Mouse (Mus musculus): ENCODE measurements around the gene Astn1. TPM values are rescaled to one million over a fixed set of nuclear protein-coding genes. Genes with fewer than 3 reads are reported as not detected.

Gene Astn1
- total and polyA plus RNA-seq, 3 experiments: not detected

DNA sequence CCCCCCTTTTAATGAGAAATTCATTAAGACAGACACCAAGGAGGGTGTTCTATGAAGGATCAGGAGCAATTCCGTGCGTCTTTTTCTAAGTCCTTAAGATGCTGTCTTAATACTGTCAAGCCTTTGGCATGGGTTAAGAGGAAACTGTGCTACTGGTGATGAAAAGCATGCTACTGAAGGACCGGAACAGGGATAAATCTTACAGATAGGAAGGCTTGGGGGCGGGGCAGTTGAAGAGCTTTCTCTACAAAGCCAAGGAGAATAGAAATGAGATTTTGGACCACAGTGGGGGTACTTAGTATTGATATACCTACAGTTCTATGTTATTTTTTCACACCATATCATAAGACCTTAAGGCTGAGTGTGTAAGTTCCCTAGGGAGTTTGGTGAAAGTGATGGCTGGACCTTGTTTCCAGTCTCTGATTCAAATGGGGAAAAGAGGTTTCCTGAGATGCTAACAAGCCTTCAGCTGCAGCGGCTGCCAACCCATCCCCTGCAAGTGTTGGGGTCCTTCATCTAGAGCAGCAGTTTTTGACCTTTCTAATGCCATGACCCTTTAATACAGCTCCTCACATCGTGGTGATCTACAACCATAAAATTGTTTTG lies 378.2 kb downstream of the Astn1 start:
- no peaks in the 10 kb centered on the region for H3K9me3 ChIP-seq (replicated peaks; ENCODE audit: insufficient read depth, low read length)
- H3K27ac ChIP-seq (ENCODE audit: control insufficient read depth, low read depth, low read length): no peak overlapping the region
- no peak for DNase-seq (ENCODE audit: low read depth, low spot score)
- TF ChIP-seq KAT2A (conservative IDR thresholded peaks at IDR 0.05; ENCODE audit: low read depth, low read length) (no peak), NRF1 (IDR thresholded peaks at IDR 0.05; ENCODE audit: insufficient read depth, low read depth, low read length, poor library complexity, severe bottlenecking) (no peak), GABPA (IDR thresholded peaks at IDR 0.05; ENCODE audit: low read depth, low read length) (no peak), BHLHE40 (IDR thresholded peaks at IDR 0.05; ENCODE audit: borderline replicate concordance, low read depth, low read length) (no peak), POLR2AphosphoS2 (IDR thresholded peaks at IDR 0.05; ENCODE audit: low read length) (no peak), GATA1 (IDR thresholded peaks at IDR 0.05; ENCODE audit: low read depth, low read length) (no peak), ZKSCAN1 (IDR thresholded peaks at IDR 0.05; ENCODE audit: low read depth, low read length) (no peak), JUND (IDR thresholded peaks at IDR 0.05; ENCODE audit: low read depth, low read length) (no peak)
- H3K79me2 ChIP-seq (ENCODE audit: control insufficient read depth, insufficient read depth, low read length, poor library complexity): no peaks in the 10 kb centered on the region
- no peaks in the 10 kb centered on the region for H3K36me3 ChIP-seq (ENCODE audit: control insufficient read depth in 1 of 2, insufficient read depth in 2 of 2, low read length in 2 of 2)
- H3K4me1 ChIP-seq (ENCODE audit: control insufficient read depth in 1 of 2, insufficient read depth in 2 of 2, low read length in 2 of 2): no peaks in the 10 kb centered on the region
- no peak overlapping the region for H3K9ac ChIP-seq (ENCODE audit: control insufficient read depth, low read depth, low read length, poor library complexity, severe bottlenecking)
- no peaks in the 10 kb centered on the region for H3K27me3 ChIP-seq (ENCODE audit: control insufficient read depth in 1 of 2, insufficient read depth in 2 of 2, low read length in 2 of 2)
- H3K4me3 ChIP-seq (ENCODE audit: control insufficient read depth in 1 of 2, insufficient read depth in 1 of 2, low read depth in 2 of 2, low read length in 2 of 2): no peak overlapping the region

DNA sequence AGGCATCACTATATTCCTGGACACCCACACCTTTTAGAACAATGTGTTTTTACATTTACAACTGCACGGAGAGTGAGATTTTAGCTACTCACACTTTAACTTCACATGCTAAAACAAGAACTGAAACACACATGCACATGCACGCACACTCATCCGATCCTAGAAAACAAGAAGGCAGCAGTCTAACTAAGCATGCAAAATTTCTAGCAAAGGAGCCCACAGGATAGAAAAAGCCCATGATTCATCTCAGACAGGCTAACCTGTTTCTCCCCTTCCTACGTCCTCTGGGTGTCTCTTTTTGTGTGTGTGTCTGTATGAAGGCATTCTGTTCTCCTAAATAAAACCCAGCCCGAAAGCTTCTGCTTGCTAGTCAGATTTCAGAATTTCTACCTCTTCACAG lies 378.9 kb downstream of the Astn1 start:
- Histone ChIP-seq H3K9me3 (replicated peaks; ENCODE audit: insufficient read depth, low read length) (no peaks in the 10 kb centered on the region), H3K4me1 (ENCODE audit: control insufficient read depth in 1 of 2, insufficient read depth in 2 of 2, low read length in 2 of 2) (no peaks in the 10 kb centered on the region), H3K27ac (ENCODE audit: control insufficient read depth, low read depth, low read length) (no peak overlapping the region), H3K36me3 (ENCODE audit: control insufficient read depth in 1 of 2, insufficient read depth in 2 of 2, low read length in 2 of 2) (no peaks in the 10 kb centered on the region), H3K9ac (ENCODE audit: control insufficient read depth, low read depth, low read length, poor library complexity, severe bottlenecking) (no peak overlapping the region), H3K4me3 (ENCODE audit: control insufficient read depth in 1 of 2, insufficient read depth in 1 of 2, low read depth in 2 of 2, low read length in 2 of 2) (no peak overlapping the region), H3K79me2 (ENCODE audit: control insufficient read depth, insufficient read depth, low read length, poor library complexity) (no peaks in the 10 kb centered on the region), H3K27me3 (ENCODE audit: control insufficient read depth in 1 of 2, insufficient read depth in 2 of 2, low read length in 2 of 2) (no peaks in the 10 kb centered on the region)
- TF ChIP-seq UBTF (IDR thresholded peaks at IDR 0.05; ENCODE audit: borderline replicate concordance, insufficient read depth, low read depth, low read length) (no peak), MYC (IDR thresholded peaks at IDR 0.05; ENCODE audit: low read depth, low read length) (no peak), ZNF384 (IDR thresholded peaks at IDR 0.05; ENCODE audit: low read depth, low read length) (no peak), ELF1 (IDR thresholded peaks at IDR 0.05; ENCODE audit: low read depth, low read length) (no peak), CHD2 (IDR thresholded peaks at IDR 0.05; ENCODE audit: low read length) (no peak), MAFK (IDR thresholded peaks at IDR 0.05; ENCODE audit: borderline replicate concordance, low read depth, low read length) (no peak), POLR2AphosphoS5 (IDR thresholded peaks at IDR 0.05; ENCODE audit: borderline replicate concordance, low read depth, low read length) (no peak)
- DNase-seq (ENCODE audit: low read depth, low spot score): no peak

Other genes starting within 250 kb of the Astn1 start
- gene Brinp2, start 5.9 kb upstream of the Astn1 start, total RNA-seq (2012; rRNA removed): 0.03 TPM in 1 of 2 replicates, not detected in the other
- under 1 TPM in 1 of 2 experiments, not detected in 1; 0.03 TPM for gene Brinp2, start 5.9 kb upstream of the Astn1 start, polyA plus RNA-seq (2012; ENCODE audit: insufficient read depth in 1 of 2, insufficient read length in 2 of 2, low read depth in 1 of 2, low replicate concordance in 2 of 2, missing spikeins in 1 of 2)

Measured in MEL (cell line).